Mouse (Mus musculus) thymus, postnatal 10 days (tissue): ENCODE measurements at regions not wholly inside any gene's neighbourhood (a gene's known extent, or its start where the extent isn't known, plus 50 kb on each side); places are given as distances from the start of the nearest gene placed in this dataset.
A peak's percentile ranks its signal among the peaks of the same experiment; 100 is the strongest.

Experiments
- DNase-seq, 2 experiments: peaks; one replicate each; pipeline ENCODE4 v3.0.0; 2021; ENCODE audit warnings: low spot score in 2 of 2

DNA sequence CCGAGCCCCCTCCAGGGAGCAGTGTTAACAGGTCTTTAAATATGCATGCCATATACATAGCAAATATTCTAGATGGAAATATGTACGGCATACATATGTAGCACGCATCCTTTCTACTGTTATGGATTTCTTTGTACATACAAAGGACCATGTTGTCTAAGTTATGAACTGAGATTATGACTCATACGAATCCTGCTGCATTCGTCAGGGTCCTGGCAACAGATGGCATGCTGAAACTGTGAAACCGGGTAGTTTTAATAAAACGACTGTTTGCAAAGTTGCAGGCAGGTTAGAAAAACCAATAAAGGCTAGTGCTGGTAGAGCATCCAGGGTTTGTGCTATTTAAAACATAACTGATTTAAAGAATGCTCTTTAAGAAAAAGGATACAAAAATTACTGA is 88.8 kb upstream of the Tlk1 start:
- no peak for DNase-seq

DNA sequence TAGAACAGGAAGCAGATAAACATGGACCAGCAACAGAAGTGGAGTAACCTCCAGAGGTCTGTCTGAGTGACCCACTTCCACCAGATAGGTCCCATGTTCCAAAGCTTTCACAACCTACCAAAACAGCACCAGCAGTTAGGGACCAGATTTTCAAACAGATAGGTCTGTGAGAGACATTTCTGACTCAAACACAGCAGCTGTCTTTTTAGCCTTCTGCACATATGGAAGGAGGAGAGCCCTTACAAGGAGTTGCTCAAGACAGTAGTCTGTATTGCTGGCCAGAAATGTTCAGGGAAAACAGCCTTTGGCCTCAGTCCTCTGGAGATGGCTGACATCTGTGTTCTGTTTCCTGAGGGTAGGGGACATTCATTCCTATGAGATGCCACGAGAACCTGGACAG is 83.9 kb upstream of the Tlk1 start:
- no peak for DNase-seq

DNA sequence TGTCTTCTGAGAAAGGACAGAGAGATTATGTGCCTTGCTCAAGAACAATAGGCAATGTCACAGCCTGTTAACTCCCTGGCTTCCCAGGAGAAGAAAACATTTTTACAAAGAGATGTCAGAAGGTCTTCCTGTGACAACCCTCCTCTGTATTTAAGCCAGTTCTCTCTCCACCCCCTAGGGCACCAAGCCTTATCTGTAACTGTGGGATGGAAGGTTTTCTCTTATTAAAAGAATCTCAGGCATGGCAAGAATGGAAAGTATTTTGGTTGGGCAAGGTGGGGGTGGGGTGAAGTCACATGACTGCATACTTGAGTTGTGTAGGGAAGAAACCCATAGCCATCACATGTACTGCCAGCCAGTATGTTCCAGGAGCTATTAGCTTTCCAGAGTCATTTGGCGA is 83.1 kb upstream of the Tlk1 start:
- DNase-seq: no peak

DNA sequence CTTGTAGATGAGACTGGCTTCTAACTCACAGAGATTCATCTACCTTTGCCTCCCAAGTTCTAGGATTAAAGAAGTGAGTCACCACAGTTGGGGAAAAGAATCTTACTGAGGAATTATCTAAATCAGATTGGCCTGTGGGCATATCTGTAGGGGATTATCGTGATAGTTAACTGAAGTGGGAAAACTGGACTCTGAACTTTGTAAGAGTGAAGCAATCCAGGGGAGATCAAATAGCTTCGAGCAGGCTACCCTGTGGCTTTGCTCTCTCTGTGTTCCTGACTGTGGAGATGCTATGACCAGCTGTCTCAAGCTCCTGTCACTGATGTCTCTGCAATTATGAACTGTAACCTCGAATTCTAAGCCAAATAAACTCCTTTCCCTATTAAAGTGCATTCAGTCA is 80.7 kb upstream of the Tlk1 start:
- DNase-seq: no peak

DNA sequence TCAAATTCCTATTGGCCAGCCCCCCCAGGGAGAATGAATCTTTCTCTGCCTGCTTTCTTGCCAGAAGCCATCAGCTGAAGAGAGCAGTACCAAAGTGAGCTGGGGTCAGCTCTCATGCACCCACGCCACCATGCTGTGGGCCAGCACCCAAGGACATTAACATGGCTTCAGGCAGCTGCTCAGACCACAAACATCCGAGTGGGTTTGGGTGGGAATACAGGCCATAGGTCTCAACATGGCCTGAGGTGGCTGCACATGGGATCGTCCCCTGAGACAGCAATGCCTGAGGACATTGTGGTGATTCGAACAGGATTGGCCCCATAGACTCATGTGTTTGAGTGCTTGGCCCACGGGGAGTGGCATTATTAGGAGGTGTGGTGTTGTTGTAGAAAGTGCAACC is 78.9 kb upstream of the Tlk1 start:
- no peak for DNase-seq

DNA sequence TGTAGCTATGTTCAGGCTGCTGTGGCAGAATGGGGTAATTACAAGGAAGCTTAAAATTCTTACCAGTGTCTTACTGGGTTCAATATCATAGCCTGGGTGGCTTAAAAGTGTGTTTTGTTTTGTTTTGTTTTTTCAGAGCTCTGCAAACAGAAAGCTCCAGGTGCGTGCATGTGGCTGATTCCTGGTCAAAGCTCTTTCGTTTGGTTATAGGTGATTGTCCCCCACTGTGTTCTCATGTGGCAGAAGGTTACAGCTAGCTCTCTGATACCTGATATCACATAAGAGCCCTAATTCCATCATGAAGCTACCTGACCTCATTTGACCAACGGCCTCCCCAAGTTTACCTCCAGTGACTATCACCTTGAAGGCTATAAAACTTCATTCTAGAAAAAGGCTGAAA is 76.7 kb upstream of the Tlk1 start:
- DNase-seq: no peak

DNA sequence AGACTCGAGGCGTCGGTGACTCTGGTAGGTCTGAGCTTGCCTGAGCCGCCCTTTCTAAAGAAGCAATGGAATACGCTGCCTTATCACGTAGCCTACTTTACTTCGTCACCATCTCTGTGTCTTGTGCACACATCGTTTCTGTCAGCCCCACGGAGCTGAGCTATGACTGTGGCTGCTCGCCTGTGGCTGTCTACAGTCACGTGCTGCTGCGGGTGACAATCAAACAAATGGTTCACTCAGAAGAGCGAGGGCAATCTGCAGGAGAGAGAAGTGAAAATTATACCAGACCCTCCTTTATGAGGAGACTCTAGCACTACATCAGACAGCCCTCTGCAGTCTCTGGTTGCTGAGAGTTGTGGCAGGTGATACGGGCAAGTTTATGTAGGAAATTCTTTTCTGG is 76.0 kb upstream of the Tlk1 start:
- DNase-seq: no peak

DNA sequence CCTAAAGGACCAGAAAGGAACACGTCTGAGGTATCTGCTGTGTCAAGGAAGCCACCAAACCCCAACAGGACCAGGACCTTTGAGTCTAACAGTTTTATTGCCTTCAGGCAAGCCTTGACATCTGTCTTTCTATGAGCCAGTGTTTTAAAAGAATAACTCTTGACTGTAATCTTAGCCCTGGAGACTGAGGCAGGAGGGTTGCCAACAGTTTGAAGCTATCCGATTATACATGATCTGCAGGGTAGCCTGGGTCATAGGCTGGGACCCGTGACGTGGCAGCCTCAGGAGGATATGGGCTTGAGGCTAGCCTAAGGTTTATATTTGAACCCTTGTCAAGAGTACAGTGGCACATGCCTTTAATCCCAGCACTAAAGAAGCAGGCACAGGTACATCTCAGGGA is 73.5 kb upstream of the Tlk1 start:
- no peak for DNase-seq

DNA sequence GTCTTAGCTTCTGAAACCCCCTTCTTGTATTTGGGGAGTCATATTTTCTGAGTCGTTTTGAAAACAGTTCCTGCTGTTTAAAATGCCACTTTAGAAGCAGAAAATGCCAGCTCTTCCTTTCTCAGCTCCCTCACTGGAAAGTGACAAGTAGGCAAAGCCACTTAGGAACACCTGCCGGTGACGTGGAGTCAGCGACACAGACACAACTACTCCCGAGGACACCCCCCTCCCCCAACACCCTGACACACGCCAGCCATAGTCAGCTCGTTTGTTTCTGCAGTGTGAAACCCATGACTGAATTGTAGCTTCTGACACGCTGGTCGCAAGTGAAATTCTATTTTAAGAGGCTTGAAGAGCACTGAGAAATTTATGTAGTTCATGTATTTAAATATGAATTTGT is 72.9 kb upstream of the Tlk1 start:
- DNase-seq: no peak

DNA sequence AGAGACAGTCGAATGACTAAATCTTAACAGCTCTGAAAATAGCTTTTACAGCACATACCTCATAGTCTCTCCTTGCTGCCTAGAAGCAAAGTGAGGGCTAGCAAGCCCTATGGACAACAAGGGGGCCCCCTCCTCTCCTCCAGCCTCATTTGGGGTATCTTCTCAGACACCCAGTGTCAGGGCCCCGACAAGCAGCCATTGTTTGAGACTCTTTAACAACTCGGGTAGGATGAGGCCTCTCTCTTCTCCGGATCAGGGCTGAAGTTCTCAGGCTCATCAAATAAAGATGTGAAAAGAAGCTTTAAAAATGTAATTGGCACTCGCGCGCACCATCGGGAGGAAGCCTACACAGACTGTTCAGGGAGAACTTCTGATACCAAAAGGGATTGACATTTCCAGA is 71.8 kb upstream of the Tlk1 start:
- DNase-seq: no peak

DNA sequence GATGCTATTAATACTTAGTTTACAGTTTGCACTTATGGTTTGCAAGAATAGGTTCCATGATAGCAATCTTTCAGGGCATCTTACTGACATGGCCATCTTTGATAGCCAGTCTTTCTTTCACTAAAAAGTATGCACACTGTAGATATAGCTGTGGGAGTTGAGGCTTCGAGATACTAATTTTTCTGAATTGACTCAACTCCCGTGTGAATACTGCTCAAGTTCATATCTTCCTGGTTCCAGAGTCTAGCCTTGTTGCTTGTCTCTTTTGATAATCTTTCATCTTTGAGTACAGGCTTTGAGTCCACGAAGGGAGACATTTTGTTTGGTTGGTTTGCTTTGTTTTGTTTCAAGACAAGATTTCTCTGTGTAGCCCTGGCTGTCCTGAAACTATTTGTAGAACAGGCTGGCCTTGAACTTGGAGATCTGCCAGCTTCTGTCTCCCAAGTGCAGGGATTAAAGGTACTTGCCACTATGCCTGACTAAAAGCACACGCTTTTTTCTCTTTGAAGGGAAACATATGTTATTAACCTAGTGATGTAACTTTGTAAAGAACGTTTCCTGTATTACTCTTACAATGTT is 64.1 kb upstream of the Tlk1 start:
- DNase-seq: no peak

DNA sequence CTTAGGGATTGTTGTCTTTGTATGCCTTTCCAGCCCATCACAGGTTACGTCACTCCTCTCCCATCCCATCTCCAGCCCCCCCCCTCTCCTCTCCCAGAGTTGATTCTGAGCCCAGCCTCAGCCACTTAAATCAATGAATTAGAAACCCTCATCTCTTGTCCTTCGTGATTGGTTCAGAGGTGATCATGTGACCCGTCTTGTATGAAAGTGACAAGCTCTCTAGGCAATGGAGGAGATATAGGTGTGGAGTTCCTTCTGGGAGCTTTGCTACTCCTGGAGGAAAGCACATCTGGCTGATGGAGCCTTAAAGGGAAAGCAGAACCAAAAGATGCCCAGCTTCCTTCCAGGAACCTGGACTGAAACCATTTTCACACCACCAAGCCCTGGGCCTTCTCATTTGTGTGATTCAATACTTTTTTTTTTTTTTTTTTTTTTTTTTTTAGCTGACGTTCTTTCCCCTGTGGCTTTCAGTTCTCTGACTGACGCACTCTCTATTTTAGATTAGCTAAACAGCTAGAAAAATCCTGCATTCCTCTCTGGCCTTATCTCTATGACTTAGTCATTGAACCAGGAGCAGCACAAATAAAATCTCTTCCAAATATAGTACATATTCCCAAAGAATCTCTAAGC is 63.4 kb upstream of the Tlk1 start:
- no peak for DNase-seq

DNA sequence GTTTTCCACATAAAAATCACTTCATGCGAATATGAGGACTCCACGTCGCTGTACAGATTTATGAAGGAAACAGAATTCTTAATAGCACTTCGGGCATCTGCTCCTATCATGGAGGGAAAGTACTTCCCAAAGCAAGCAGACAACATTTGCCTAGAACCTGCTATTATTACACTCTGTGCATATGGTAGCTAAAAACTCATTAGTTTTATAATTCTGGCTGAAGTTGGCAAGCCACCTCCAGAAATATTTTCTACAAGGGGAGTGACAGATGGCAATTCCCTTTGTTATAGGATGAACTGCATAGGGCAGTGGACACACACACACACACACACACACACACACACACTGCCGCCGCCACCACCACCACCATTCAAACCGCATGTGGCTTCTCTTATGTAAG is 61.3 kb upstream of the Tlk1 start:
- DNase-seq: no peak

DNA sequence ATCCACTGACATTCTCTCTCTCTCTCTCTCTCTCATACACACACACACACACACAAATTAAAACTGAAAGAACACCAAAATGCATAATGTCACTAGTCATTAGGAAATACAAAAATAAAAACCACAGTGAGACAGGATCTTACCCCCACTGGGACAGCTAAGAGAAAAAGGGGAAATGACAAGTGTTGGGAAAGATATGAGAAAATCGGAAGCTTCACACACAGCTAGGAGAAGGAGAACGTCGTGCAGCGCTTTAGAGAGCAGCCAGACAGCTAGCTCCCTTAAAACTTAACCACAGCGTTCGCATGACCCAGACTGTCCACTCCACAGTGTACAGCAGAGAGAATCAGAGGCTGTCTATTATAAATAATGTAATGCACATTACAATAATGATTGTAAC is 60.1 kb upstream of the Tlk1 start:
- DNase-seq: no peak

DNA sequence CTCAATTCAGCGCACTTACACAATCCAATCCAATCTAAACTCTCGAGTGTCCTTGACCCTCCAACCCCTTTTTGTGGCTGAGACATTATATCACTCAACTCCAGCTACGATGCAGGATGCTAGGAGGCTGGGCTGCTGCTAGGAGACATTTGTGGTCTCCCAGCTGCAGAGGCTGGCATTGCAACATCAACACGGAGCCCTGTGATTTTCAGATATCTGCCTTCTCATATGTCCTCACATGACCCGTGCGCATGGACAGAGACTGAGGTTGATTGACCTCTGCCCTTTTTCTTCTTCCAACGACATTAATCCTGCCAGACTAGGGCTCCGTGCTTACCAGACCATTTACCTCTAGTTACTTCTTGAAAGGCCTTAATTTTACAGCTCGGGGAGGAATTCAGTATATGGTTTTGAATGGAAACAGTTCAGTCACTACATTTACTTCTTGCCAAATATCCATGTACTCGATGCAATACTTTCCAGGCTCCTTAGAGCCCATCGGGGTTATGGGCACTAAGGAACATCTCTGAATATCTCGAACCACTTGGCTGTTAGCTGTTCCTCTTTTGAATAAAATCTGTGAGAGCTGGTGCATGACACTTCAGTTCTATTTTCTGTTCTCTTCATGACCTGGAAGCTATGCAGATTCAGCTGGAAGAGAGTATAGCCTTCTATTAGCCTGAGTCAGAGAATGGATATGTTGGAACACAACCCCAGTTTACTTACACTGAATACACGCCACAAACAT is 52.0 kb upstream of the Tlk1 start:
- DNase-seq: no peak

DNA sequence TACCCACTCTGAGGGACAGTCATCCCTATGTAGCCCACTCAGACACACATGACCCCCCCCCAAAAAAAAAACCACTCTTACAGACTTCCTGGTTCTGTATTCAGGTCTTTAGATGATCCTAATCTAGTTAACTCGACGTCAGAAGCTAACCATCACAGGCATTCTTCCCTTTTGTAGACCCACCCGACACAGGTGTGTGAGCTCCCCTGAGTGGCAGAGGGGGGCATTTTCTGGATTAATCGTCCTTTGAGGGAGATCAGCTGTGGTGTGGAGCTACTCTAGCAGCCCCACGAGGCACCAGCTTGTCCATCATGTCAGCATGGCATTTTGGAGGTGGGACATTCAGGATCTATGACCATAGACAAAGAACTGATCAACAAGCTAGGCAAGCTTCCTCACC is 50.7 kb upstream of the Tlk1 start:
- peak; percentile 18 to 36 for DNase-seq
